Mouse (Mus musculus): ENCODE measurements at regions not wholly inside any gene's neighbourhood (a gene's known extent, or its start where the extent isn't known, plus 50 kb on each side); places are given as distances from the start of the nearest gene placed in this dataset.

- Histone ChIP-seq H3K9me3 (ENCODE audit: control insufficient read depth, low read length) (no peaks in the 10 kb centered on the region), H3K4me3 (ENCODE audit: low read depth, low read length) (no peak overlapping the region), H3K36me3 (ENCODE audit: control insufficient read depth, insufficient read depth, low read length) (no peaks in the 10 kb centered on the region), H3K27ac (replicated peaks; ENCODE audit: low read depth, low read length) (no peak overlapping the region), H3K4me1 (ENCODE audit: control insufficient read depth, insufficient read depth, low read length) (no peaks in the 10 kb centered on the region), H3K4me2 (ENCODE audit: low read depth, low read length) (no peak overlapping the region), H3K9ac (ENCODE audit: low read depth, low read length) (no peak overlapping the region), H3K27me3 (replicated peaks; ENCODE audit: control insufficient read depth, insufficient read depth, low read length) (no peaks in the 10 kb centered on the region)
- WGBS, result 94% methylated on average over 4 of the region's 4 CpGs
- DNase-seq (ENCODE audit: low spot score), result no peak
- no peak for ATAC-seq (ENCODE audit: low read depth)
These were observed 123.3 kb upstream of the Agap1 start for GRCm38 (mm10) chr1:89331352-89331751.

GRCm38 (mm10) chr1:89332676-89333075 is 121.9 kb upstream of the Agap1 start:
- Histone ChIP-seq H3K27me3 (replicated peaks; ENCODE audit: control insufficient read depth, insufficient read depth, low read length) (no peaks in the 10 kb centered on the region), H3K9me3 (ENCODE audit: control insufficient read depth, low read length) (no peaks in the 10 kb centered on the region), H3K27ac (replicated peaks; ENCODE audit: low read depth, low read length) (no peak overlapping the region), H3K4me1 (ENCODE audit: control insufficient read depth, insufficient read depth, low read length) (no peaks in the 10 kb centered on the region), H3K4me3 (ENCODE audit: low read depth, low read length) (no peak overlapping the region), H3K4me2 (ENCODE audit: low read depth, low read length) (no peak overlapping the region), H3K9ac (ENCODE audit: low read depth, low read length) (no peak overlapping the region), H3K36me3 (ENCODE audit: control insufficient read depth, insufficient read depth, low read length) (no peaks in the 10 kb centered on the region)
- DNase-seq (ENCODE audit: low spot score), result peak; percentile 24
- ATAC-seq (ENCODE audit: low read depth), result no peak
- 69% methylated on average over 7 of the region's 7 CpGs for WGBS

GRCm38 (mm10) chr1:89337861-89338260 is 116.7 kb upstream of the Agap1 start:
- ATAC-seq (ENCODE audit: low read depth) (no peak), DNase-seq (ENCODE audit: low spot score) (no peak)
- Histone ChIP-seq H3K9me3 (ENCODE audit: control insufficient read depth, low read length) (no peaks in the 10 kb centered on the region), H3K9ac (ENCODE audit: low read depth, low read length) (no peak overlapping the region), H3K27me3 (replicated peaks; ENCODE audit: control insufficient read depth, insufficient read depth, low read length) (no peaks in the 10 kb centered on the region), H3K36me3 (ENCODE audit: control insufficient read depth, insufficient read depth, low read length) (no peaks in the 10 kb centered on the region), H3K4me2 (ENCODE audit: low read depth, low read length) (no peak overlapping the region), H3K4me1 (ENCODE audit: control insufficient read depth, insufficient read depth, low read length) (no peaks in the 10 kb centered on the region), H3K4me3 (ENCODE audit: low read depth, low read length) (no peak overlapping the region), H3K27ac (replicated peaks; ENCODE audit: low read depth, low read length) (no peak overlapping the region)
- 75% methylated on average over 5 of the region's 5 CpGs for WGBS

- Histone ChIP-seq H3K4me3 (ENCODE audit: low read depth, low read length) (no peak overlapping the region), H3K4me1 (ENCODE audit: control insufficient read depth, insufficient read depth, low read length) (no peaks in the 10 kb centered on the region), H3K27me3 (replicated peaks; ENCODE audit: control insufficient read depth, insufficient read depth, low read length) (no peaks in the 10 kb centered on the region), H3K9ac (ENCODE audit: low read depth, low read length) (no peak overlapping the region), H3K36me3 (ENCODE audit: control insufficient read depth, insufficient read depth, low read length) (no peaks in the 10 kb centered on the region), H3K9me3 (ENCODE audit: control insufficient read depth, low read length) (no peaks in the 10 kb centered on the region), H3K4me2 (ENCODE audit: low read depth, low read length) (no peak overlapping the region), H3K27ac (replicated peaks; ENCODE audit: low read depth, low read length) (no peak overlapping the region)
- no peak for DNase-seq (ENCODE audit: low spot score)
- no peak for ATAC-seq (ENCODE audit: low read depth)
- WGBS, result 44% methylated on average over 4 of the region's 4 CpGs
These were observed 111.8 kb upstream of the Agap1 start for GRCm38 (mm10) chr1:89342794-89343193.

GRCm38 (mm10) chr1:89344546-89344945 is 110.1 kb upstream of the Agap1 start:
- Histone ChIP-seq H3K27ac (replicated peaks; ENCODE audit: low read depth, low read length) (no peak overlapping the region), H3K4me1 (ENCODE audit: control insufficient read depth, insufficient read depth, low read length) (no peaks in the 10 kb centered on the region), H3K9me3 (ENCODE audit: control insufficient read depth, low read length) (no peaks in the 10 kb centered on the region), H3K4me3 (ENCODE audit: low read depth, low read length) (no peak overlapping the region), H3K36me3 (ENCODE audit: control insufficient read depth, insufficient read depth, low read length) (no peaks in the 10 kb centered on the region), H3K27me3 (replicated peaks; ENCODE audit: control insufficient read depth, insufficient read depth, low read length) (no peaks in the 10 kb centered on the region), H3K9ac (ENCODE audit: low read depth, low read length) (no peak overlapping the region), H3K4me2 (ENCODE audit: low read depth, low read length) (no peak overlapping the region)
- 46% methylated on average over 6 of the region's 6 CpGs for WGBS
- ATAC-seq (ENCODE audit: low read depth) (no peak), DNase-seq (ENCODE audit: low spot score) (no peak)

- WGBS, result 70% methylated on average over 3 of the region's 3 CpGs
These were observed 107.3 kb upstream of the Agap1 start for GRCm38 (mm10) chr1:89347341-89347740.

GRCm38 (mm10) chr1:89352936-89353335 is 101.7 kb upstream of the Agap1 start:
- no peak overlapping the region for H3K27ac ChIP-seq (replicated peaks; ENCODE audit: low read depth, low read length)
- H3K9me3 ChIP-seq (ENCODE audit: control insufficient read depth, low read length), result 0 out of 2 replicates have a peak, but pooled peaks cover 3% of the 10 kb centered on the region
- H3K4me3 ChIP-seq (ENCODE audit: low read depth, low read length), result no peak overlapping the region
- DNase-seq (ENCODE audit: low spot score), result peak; percentile 17
- no peak overlapping the region for H3K9ac ChIP-seq (ENCODE audit: low read depth, low read length)
- 43% methylated on average over 4 of the region's 4 CpGs for WGBS
- no peaks in the 10 kb centered on the region for H3K36me3 ChIP-seq (ENCODE audit: control insufficient read depth, insufficient read depth, low read length)
- no peak overlapping the region for H3K4me2 ChIP-seq (ENCODE audit: low read depth, low read length)
- no peaks in the 10 kb centered on the region for H3K27me3 ChIP-seq (replicated peaks; ENCODE audit: control insufficient read depth, insufficient read depth, low read length)
- H3K4me1 ChIP-seq (ENCODE audit: control insufficient read depth, insufficient read depth, low read length), result no peaks in the 10 kb centered on the region
- ATAC-seq (ENCODE audit: low read depth), result no peak

More at GRCm38 (mm10) chr1:89347341-89347740, 107.3 kb upstream of the Agap1 start:
- no peaks in the 10 kb centered on the region for H3K27me3 ChIP-seq (replicated peaks; ENCODE audit: control insufficient read depth, insufficient read depth, low read length)
- no peaks in the 10 kb centered on the region for H3K36me3 ChIP-seq (ENCODE audit: control insufficient read depth, insufficient read depth, low read length)
- no peaks in the 10 kb centered on the region for H3K4me1 ChIP-seq (ENCODE audit: control insufficient read depth, insufficient read depth, low read length)
- H3K4me2 ChIP-seq (ENCODE audit: low read depth, low read length), result no peak overlapping the region
- no peak overlapping the region for H3K4me3 ChIP-seq (ENCODE audit: low read depth, low read length)
- no peak overlapping the region for H3K9ac ChIP-seq (ENCODE audit: low read depth, low read length)
- H3K9me3 ChIP-seq (ENCODE audit: control insufficient read depth, low read length), result no peaks in the 10 kb centered on the region
- ATAC-seq (ENCODE audit: low read depth), result no peak
- DNase-seq (ENCODE audit: low spot score), result no peak
- H3K27ac ChIP-seq (replicated peaks; ENCODE audit: low read depth, low read length), result no peak overlapping the region

- H3K36me3 ChIP-seq (ENCODE audit: control insufficient read depth, insufficient read depth, low read length), result no peaks in the 10 kb centered on the region
- H3K4me1 ChIP-seq (ENCODE audit: control insufficient read depth, insufficient read depth, low read length), result no peaks in the 10 kb centered on the region
- H3K9me3 ChIP-seq (ENCODE audit: control insufficient read depth, low read length), result 0 out of 2 replicates have a peak, but pooled peaks cover 3% of the 10 kb centered on the region
- H3K27me3 ChIP-seq (replicated peaks; ENCODE audit: control insufficient read depth, insufficient read depth, low read length), result no peaks in the 10 kb centered on the region
- H3K9ac ChIP-seq (ENCODE audit: low read depth, low read length), result no peak overlapping the region
- 51% methylated on average over 3 of the region's 3 CpGs for WGBS
- H3K27ac ChIP-seq (replicated peaks; ENCODE audit: low read depth, low read length), result no peak overlapping the region
- no peak overlapping the region for H3K4me2 ChIP-seq (ENCODE audit: low read depth, low read length)
- ATAC-seq (ENCODE audit: low read depth), result no peak
- peak; percentile 26 for DNase-seq (ENCODE audit: low spot score)
- no peak overlapping the region for H3K4me3 ChIP-seq (ENCODE audit: low read depth, low read length)
These were observed 95.3 kb upstream of the Agap1 start for GRCm38 (mm10) chr1:89359257-89359656.

- 67% methylated on average over 12 of the region's 12 CpGs for WGBS
- DNase-seq (ENCODE audit: low spot score), result no peak
These were observed 89.9 kb upstream of the Agap1 start for GRCm38 (mm10) chr1:89364547-89365305.

More at GRCm38 (mm10) chr1:89364547-89365305, 89.9 kb upstream of the Agap1 start:
- Histone ChIP-seq H3K9ac (ENCODE audit: low read depth, low read length) (no peak overlapping the region), H3K27ac (replicated peaks; ENCODE audit: low read depth, low read length) (no peak overlapping the region), H3K4me3 (ENCODE audit: low read depth, low read length) (no peak overlapping the region), H3K36me3 (ENCODE audit: control insufficient read depth, insufficient read depth, low read length) (no peaks in the 10 kb centered on the region), H3K27me3 (replicated peaks; ENCODE audit: control insufficient read depth, insufficient read depth, low read length) (no peaks in the 10 kb centered on the region), H3K4me2 (ENCODE audit: low read depth, low read length) (no peak overlapping the region), H3K9me3 (ENCODE audit: control insufficient read depth, low read length) (0 out of 2 replicates have a peak, but pooled peaks cover 7% of the 10 kb centered on the region), H3K4me1 (ENCODE audit: control insufficient read depth, insufficient read depth, low read length) (peaks cover 11% of the 10 kb centered on the region; the same call in 1 of the 2 replicates)
- no peak for ATAC-seq (ENCODE audit: low read depth)

All from embryonic facial prominence, embryonic 14.5 days (tissue).